Mouse (Mus musculus) hindbrain, embryonic 11.5 days (tissue): ENCODE measurements around the gene Cisd1. TPM values are rescaled to one million over a fixed set of nuclear protein-coding genes. Genes with fewer than 3 reads are reported as not detected.
A peak's percentile ranks its signal among the peaks of the same experiment; 100 is the strongest.

Source experiments
- ATAC-seq: fragments of 200-750 bp; cut with Nextera tagmentation; 2 replicates; pipeline ENCODE4 v1.8.0; 2017; ENCODE audit warnings: mild to moderate bottlenecking, moderate TSS enrichment, moderate library complexity; ENCODE audit not compliant: low FRiP score
- DNase-seq: peaks from one replicate; pipeline ENCODE4 v3.0.0-alpha.2; 2015; ENCODE audit warnings: low spot score
- H3K27ac ChIP-seq: fragments of 300-500 bp; sonication (generic); 2 replicates; pipeline ENCODE4 v1.5.1; 2014; ENCODE audit warnings: mild to moderate bottlenecking, low read depth, low read length
- H3K27me3 ChIP-seq: fragments of 300-500 bp; sonication (generic); 2 replicates; pipeline ENCODE4 v1.6.1; 2014; ENCODE audit warnings: mild to moderate bottlenecking, low read length, moderate library complexity, mixed read lengths; ENCODE audit not compliant: control insufficient read depth, insufficient read depth
- H3K36me3 ChIP-seq: fragments of 300-500 bp; sonication (generic); 2 replicates; pipeline ENCODE4 v1.6.1; 2014; ENCODE audit warnings: mild to moderate bottlenecking, low read length, moderate library complexity, mixed read lengths; ENCODE audit not compliant: control insufficient read depth, insufficient read depth
- H3K4me1 ChIP-seq: fragments of 300-500 bp; sonication (generic); replicated peaks from 2 replicates; pipeline ENCODE4 v1.6.1; 2014; ENCODE audit warnings: low read length, mixed read lengths; ENCODE audit not compliant: control insufficient read depth, insufficient read depth
- H3K4me2 ChIP-seq: fragments of 300-500 bp; sonication (generic); replicated peaks from 2 replicates; pipeline ENCODE4 v1.6.1; 2014; ENCODE audit warnings: mild to moderate bottlenecking, low read depth, low read length
- H3K4me3 ChIP-seq: fragments of 300-500 bp; sonication (generic); 2 replicates; pipeline ENCODE4 v1.5.1; 2014; ENCODE audit warnings: low read depth, low read length
- H3K9ac ChIP-seq: fragments of 300-500 bp; sonication (generic); 2 replicates; pipeline ENCODE4 v1.6.1; 2014; ENCODE audit warnings: low read depth, low read length
- H3K9me3 ChIP-seq: fragments of 300-500 bp; sonication (generic); 2 replicates; pipeline ENCODE4 v1.6.1; 2016; ENCODE audit warnings: low read length; ENCODE audit not compliant: control insufficient read depth
- WGBS: fragments of 180-500 bp; shearing (Covaris S2); extraction: QIAGEN DNeasy Blood & Tissue Kit; methylation state at CpG from one replicate; pipeline ENCODE4 v1.1.7; 2014; 5-methylcytosine and 5-hydroxymethylcytosine counted together
- polyA plus RNA-seq: library from polyadenylated mRNA; unstranded; fragments of >200 nt; fragmentation: Nextera tagmentation; extraction: Ambion mirVana; gene quantifications from 2 replicates; pipeline ENCODE4 v1.2.1, GENCODE M21; 2014

Cisd1 gene
- polyA plus RNA-seq, 1 experiment from 2014 or later: 145 TPM

GRCm38 (mm10) chr10:71326789-71327188 is 18.0 kb downstream of the Cisd1 start:
- WGBS: 18% methylated on average over 7 of the region's 7 CpGs
- ATAC-seq: peak; percentile 27; the same call in 1 of the 2 replicates

GRCm38 (mm10) chr10:71326123-71326522 is 18.6 kb downstream of the Cisd1 start:
- H3K4me3 ChIP-seq: no peak overlapping the region
- H3K4me1 ChIP-seq: no peaks in the 10 kb centered on the region
- no peak for DNase-seq
- H3K9ac ChIP-seq: no peak overlapping the region
- 75% methylated on average over 7 of the region's 7 CpGs for WGBS
- H3K27me3 ChIP-seq: no peaks in the 10 kb centered on the region
- H3K36me3 ChIP-seq: peaks cover 4% of the 10 kb centered on the region; the same call in 1 of the 2 replicates
- H3K27ac ChIP-seq: no peak overlapping the region
- 0 out of 2 replicates have a peak, but pooled peaks have one; percentile 38 for ATAC-seq
- H3K9me3 ChIP-seq: no peaks in the 10 kb centered on the region
- H3K4me2 ChIP-seq: no peak overlapping the region

More at GRCm38 (mm10) chr10:71326789-71327188, 18.0 kb downstream of the Cisd1 start:
- Histone ChIP-seq H3K36me3 (peaks cover 4% of the 10 kb centered on the region; the same call in 1 of the 2 replicates), H3K9ac (no peak overlapping the region), H3K27me3 (no peaks in the 10 kb centered on the region), H3K27ac (no peak overlapping the region), H3K4me1 (no peaks in the 10 kb centered on the region), H3K4me2 (no peak overlapping the region), H3K4me3 (no peak overlapping the region), H3K9me3 (no peaks in the 10 kb centered on the region)
- peak; percentile 82 for DNase-seq

- Histone ChIP-seq H3K4me3 (no peak overlapping the region), H3K27ac (no peak overlapping the region), H3K9ac (no peak overlapping the region), H3K9me3 (no peaks in the 10 kb centered on the region), H3K4me1 (no peaks in the 10 kb centered on the region), H3K4me2 (no peak overlapping the region), H3K27me3 (no peaks in the 10 kb centered on the region), H3K36me3 (no peaks in the 10 kb centered on the region)
- ATAC-seq (no peak), DNase-seq (no peak)
- WGBS: 89% methylated on average over 8 of the region's 8 CpGs
Observed at GRCm38 (mm10) chr10:71323669-71324068, 21.1 kb downstream of the Cisd1 start.

- WGBS: 69% methylated on average over 7 of the region's 7 CpGs
- H3K4me1 ChIP-seq: no peaks in the 10 kb centered on the region
- H3K4me2 ChIP-seq: no peak overlapping the region
- H3K9me3 ChIP-seq: no peaks in the 10 kb centered on the region
- H3K27me3 ChIP-seq: no peaks in the 10 kb centered on the region
- H3K9ac ChIP-seq: no peak overlapping the region
- no peak overlapping the region for H3K4me3 ChIP-seq
- no peak for DNase-seq
- H3K27ac ChIP-seq: no peak overlapping the region
- H3K36me3 ChIP-seq: no peaks in the 10 kb centered on the region
- no peak for ATAC-seq
Observed at GRCm38 (mm10) chr10:71316497-71316896, 28.3 kb downstream of the Cisd1 start.

GRCm38 (mm10) chr10:71316056-71316455 is 28.7 kb downstream of the Cisd1 start:
- Histone ChIP-seq H3K9ac (no peak overlapping the region), H3K4me3 (no peak overlapping the region), H3K9me3 (no peaks in the 10 kb centered on the region), H3K36me3 (no peaks in the 10 kb centered on the region), H3K4me1 (no peaks in the 10 kb centered on the region), H3K4me2 (no peak overlapping the region), H3K27me3 (no peaks in the 10 kb centered on the region), H3K27ac (no peak overlapping the region)
- DNase-seq: no peak
- ATAC-seq: no peak
- 74% methylated on average over 11 of the region's 11 CpGs for WGBS

- Histone ChIP-seq H3K4me3 (no peak overlapping the region), H3K9me3 (no peaks in the 10 kb centered on the region), H3K36me3 (no peaks in the 10 kb centered on the region), H3K4me2 (no peak overlapping the region), H3K4me1 (no peaks in the 10 kb centered on the region), H3K27ac (no peak overlapping the region), H3K9ac (no peak overlapping the region), H3K27me3 (no peaks in the 10 kb centered on the region)
- 85% methylated on average over 3 of the region's 3 CpGs for WGBS
- ATAC-seq (no peak), DNase-seq (no peak)
Observed at GRCm38 (mm10) chr10:71314596-71314995, 30.2 kb downstream of the Cisd1 start.

GRCm38 (mm10) chr10:71310288-71310687 is 34.5 kb downstream of the Cisd1 start:
- DNase-seq (no peak), ATAC-seq (no peak)
- Histone ChIP-seq H3K27me3 (no peaks in the 10 kb centered on the region), H3K9me3 (no peaks in the 10 kb centered on the region), H3K27ac (no peak overlapping the region), H3K4me2 (no peak overlapping the region), H3K36me3 (no peaks in the 10 kb centered on the region), H3K4me1 (no peaks in the 10 kb centered on the region), H3K4me3 (no peak overlapping the region), H3K9ac (no peak overlapping the region)
- 68% methylated on average over 3 of the region's 3 CpGs for WGBS

GRCm38 (mm10) chr10:71308199-71308598 is 36.6 kb downstream of the Cisd1 start:
- Histone ChIP-seq H3K4me1 (no peaks in the 10 kb centered on the region), H3K27me3 (no peaks in the 10 kb centered on the region), H3K9me3 (no peaks in the 10 kb centered on the region), H3K4me3 (no peak overlapping the region), H3K9ac (no peak overlapping the region), H3K36me3 (no peaks in the 10 kb centered on the region), H3K4me2 (no peak overlapping the region), H3K27ac (no peak overlapping the region)
- 91% methylated on average over 5 of the region's 5 CpGs for WGBS
- DNase-seq (no peak), ATAC-seq (no peak)

- Histone ChIP-seq H3K4me1 (no peaks in the 10 kb centered on the region), H3K9me3 (no peaks in the 10 kb centered on the region), H3K9ac (no peak overlapping the region), H3K27ac (no peak overlapping the region), H3K4me3 (no peak overlapping the region), H3K4me2 (no peak overlapping the region), H3K27me3 (no peaks in the 10 kb centered on the region), H3K36me3 (no peaks in the 10 kb centered on the region)
- DNase-seq: no peak
- no peak for ATAC-seq
- 76% methylated on average over 6 of the region's 6 CpGs for WGBS
Observed at GRCm38 (mm10) chr10:71306759-71307158, 38.0 kb downstream of the Cisd1 start.
